Mouse (Mus musculus) cerebellum, postnatal 14 days (tissue): ENCODE measurements around the gene Zfp575.
A peak's percentile ranks its signal among the peaks of the same experiment; 100 is the strongest.

Experiments used
- DNase-seq, 2 experiments: peaks; one replicate each; pipeline ENCODE4 v3.0.0; 2021; ENCODE audit warnings: mixed read lengths in 2 of 2

Zfp575 gene

DNA sequence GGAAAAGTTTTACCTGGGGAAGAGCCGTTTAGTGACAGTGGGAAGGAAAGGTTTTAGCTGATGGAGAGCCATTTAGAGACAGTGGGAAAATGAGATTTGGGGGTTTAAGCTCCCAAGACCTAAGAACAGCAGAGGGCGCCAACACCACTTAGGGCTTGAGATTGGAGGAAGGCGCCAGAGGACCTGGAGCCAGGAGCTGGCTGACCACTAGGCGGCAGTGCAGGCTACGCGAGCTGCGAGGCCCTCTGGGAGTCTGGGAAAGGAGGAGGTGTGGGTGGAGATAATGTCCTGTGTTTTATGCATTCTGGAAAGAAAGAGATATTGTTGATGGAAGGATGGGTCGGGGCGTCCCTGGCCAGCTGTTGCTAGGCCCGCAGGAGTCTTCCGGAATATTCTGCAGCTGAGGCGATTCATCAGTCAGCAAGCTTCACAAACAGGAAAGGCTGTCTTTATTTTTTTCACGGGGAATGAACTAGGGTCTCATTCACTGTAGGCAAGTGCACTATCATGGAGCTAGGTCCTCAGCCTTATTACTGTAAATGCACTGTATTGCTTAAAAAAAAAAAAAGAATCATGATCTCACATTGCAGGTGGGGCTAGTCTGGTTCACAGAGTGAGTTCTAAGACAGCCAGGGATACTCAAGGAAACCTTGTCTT is 13.6 kb upstream of the Zfp575 start:
- peak; percentile 98 to 100 for DNase-seq

- DNase-seq: no peak
Observed at GRCm38 (mm10) chr7:24599211-24600067, 12.0 kb upstream of the Zfp575 start.

- no peak for DNase-seq
Observed at GRCm38 (mm10) chr7:24598121-24598520, 10.7 kb upstream of the Zfp575 start.

DNA sequence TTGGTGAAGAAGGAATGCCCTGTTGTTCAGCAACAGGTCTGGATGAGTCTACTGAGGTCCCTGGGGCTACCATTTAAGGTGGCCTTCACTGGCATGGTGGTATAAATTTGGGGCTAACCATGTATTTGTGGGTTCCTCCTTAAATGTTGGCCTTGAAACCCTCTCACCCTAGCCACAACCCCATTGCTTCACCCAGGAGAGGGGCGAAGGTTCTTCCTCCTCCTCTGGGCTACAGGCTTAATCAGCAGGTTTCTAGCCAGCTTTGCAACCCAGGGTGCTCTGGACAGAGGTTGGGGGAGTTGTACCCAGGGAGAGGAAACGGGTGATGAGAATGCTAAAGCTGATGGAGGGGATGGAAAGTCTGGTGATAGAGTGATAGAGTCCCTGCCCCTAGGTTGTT is 8.0 kb upstream of the Zfp575 start:
- DNase-seq: no peak

DNA sequence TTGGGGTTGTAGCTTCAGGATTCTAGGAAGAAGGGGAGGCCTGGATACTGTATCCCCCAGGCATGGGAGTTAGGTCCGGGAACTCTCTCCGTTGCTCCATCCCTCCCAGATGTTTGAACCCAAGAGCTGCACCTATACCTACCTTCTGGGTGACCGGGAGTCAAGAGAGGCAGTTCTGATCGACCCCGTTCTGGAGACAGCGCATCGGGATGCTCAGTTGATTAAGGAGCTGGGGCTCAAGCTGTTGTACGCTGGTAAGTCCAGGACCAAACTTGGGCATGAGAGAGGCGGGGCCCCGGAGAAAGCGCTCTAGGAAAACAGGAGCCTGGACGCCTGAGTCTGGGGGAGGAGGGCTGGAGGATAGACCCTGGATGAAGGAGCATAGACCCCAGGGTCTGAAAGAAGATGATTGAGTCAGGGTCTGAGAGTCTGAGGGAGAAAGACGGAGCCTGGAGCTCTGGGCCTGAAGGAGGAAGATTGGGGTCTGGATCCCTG is 6.9 kb upstream of the Zfp575 start:
- DNase-seq: no peak

- DNase-seq: peak; percentile 72 to 82
Observed at GRCm38 (mm10) chr7:24593621-24594308, 6.3 kb upstream of the Zfp575 start.

DNA sequence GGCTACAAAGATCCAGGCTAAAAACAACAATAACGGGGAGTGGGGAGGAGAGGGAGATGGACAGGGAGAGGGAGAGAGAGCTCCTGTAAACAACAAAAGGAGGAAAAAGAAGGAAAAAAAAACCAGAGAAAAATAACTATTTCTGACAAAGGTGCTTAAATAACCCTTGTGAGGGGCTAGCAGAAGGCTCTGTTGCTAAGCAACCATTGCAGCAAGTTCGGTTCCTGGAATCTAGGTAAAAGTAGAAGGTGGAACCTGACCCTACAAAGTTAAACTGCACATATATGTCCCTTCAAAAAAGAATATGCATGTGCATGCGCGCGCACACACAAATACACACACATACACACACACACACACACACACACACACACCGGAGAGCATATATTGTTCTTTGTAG is 5.3 kb upstream of the Zfp575 start:
- no peak for DNase-seq

GRCm38 (mm10) chr7:24592163-24592562 is 4.7 kb upstream of the Zfp575 start:
- no peak for DNase-seq

DNA sequence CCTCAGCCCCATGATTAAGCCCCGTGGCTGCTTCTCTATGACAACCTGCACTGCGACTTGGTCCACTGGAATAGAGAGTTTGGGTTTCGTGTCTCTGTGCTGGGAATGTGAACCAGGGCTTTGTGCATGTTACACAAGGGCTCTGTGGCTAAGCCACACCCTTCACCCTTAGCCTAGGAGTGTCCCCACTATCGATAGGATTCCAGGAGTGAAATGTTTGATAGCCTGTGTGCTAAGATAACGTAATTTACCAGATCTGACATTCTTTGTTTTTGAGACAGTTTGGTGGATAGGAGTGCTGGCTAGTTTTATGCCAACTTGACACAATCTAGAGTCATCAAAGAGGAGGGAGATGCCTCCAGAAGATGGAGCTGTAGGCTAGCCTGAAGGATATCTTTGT is 4.3 kb upstream of the Zfp575 start:
- no peak for DNase-seq

- DNase-seq: no peak
Observed at GRCm38 (mm10) chr7:24588336-24588735, 895 bp upstream of the Zfp575 start.

- peak in 1 of 2 experiments; percentile 24 for DNase-seq
Observed at GRCm38 (mm10) chr7:24586828-24587227, 613 bp downstream of the Zfp575 start.

GRCm38 (mm10) chr7:24585995-24586394 is 1.4 kb downstream of the Zfp575 start:
- no peak for DNase-seq

GRCm38 (mm10) chr7:24584876-24585275 is 2.6 kb downstream of the Zfp575 start:
- no peak for DNase-seq

- DNase-seq: no peak
Observed at GRCm38 (mm10) chr7:24577811-24578210, 9.6 kb downstream of the Zfp575 start.

DNA sequence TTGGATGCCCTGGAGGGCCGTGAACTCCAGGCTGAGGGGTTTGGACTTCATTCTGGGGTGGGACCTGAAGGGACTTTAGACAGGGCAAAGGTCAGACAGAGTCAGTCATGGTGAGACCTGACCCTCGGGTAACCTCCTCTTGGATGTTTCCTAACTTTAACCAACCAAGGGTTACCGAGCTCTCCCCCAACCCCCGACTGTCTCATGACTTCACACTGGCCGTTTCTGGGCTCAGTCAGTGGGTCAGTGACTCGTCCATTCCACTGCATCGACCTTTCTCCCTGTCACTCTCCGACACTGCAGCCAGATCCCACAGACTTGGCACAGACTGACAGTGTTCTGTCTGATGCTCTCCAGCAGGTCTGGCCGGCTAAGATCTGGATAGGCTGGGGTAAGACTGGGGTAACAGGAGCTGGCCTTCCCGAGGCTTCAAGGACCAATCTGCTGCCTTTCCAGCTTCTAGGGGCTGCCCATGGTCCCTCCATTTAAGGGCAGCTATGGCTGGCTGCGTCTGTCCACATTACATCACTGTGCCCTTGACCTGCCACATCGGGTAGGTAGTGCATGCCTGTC is 13.1 kb downstream of the Zfp575 start:
- no peak for DNase-seq

DNA sequence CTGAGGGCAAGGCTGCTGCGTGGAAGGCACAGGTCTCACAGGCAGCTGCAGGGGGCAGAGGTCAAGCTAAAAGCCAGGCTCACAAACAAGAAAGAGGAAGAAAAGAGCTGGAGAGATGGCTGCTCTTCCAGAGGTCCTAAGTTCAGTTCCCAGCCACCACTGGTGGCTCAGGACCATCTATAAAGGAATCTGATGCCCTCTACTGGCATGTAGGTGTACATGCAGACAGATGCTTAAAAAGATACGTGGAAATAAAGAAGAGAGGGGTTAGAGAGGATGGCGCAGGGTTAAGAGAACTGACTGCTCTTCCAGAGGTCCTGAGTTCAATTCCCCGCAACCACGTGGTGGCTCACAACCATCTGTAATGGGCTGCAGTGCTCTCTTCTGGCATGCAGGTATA is 15.0 kb downstream of the Zfp575 start:
- DNase-seq: no peak

GRCm38 (mm10) chr7:24571071-24571470 is 16.4 kb downstream of the Zfp575 start:
- DNase-seq: no peak

GRCm38 (mm10) chr7:24568512-24568911 is 18.9 kb downstream of the Zfp575 start:
- no peak for DNase-seq

DNA sequence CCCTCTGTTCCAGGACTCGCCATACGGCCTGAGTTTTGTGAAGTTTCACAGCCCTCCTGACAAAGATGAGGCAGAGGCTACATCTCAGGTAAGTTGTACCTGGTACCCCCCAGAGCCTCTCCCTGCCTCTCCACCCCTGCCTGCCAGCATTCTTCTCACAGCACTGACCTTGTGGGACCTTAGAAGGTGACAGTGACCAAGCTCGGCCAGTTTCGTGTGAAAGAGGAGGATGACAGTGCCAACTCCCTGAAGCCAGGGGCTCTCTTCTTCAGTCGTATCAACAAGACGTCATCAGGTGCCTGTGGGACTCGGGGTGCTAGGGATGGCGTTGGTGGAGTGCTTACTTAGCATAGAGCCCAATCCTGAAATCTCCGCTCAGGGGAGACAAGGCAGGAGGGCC is 21.2 kb downstream of the Zfp575 start:
- DNase-seq: no peak

- no peak for DNase-seq
Observed at GRCm38 (mm10) chr7:24565627-24566026, 21.8 kb downstream of the Zfp575 start.

DNA sequence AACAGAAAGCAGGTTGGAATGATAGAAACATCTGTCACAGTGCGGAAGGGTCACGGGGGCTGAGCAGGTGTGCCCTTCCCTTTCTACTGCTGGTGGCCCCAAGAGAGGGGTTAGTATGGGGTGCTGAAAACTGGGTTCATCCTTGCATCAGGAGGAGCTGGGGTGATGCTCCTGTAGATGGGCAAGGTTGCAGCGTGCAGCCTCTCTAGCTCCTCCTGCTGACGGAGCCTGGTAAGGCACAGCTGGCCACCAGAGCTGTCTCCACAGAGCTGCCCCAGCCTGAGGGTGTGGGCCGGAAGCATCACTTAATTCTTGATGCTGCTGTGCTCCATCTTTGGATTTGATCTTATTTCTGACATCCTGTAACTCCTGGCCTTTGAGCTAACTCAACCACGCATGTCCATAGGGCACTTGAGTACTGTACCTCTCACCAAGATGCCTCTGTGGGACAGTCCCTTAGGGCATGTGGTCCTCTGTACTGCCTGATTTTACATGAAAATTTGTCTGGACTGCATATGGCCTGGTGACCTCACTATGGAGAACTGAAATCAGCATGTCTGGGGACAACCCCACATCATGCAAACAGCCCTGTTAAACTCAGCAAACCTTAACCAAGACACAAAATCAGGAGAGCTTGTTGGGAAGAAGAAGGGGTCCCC is 22.7 kb downstream of the Zfp575 start:
- DNase-seq: peak; percentile 82 to 90

- DNase-seq: no peak
Observed at GRCm38 (mm10) chr7:24563837-24564206, 23.6 kb downstream of the Zfp575 start.
